Mouse (Mus musculus): ENCODE data around the gene Ndufb7. TPM values are rescaled to one million over a fixed set of nuclear protein-coding genes. Genes with fewer than 3 reads are reported as not detected.

Gene Ndufb7
- polyA plus RNA-seq, 1 experiment from 2014 or later, result 359 TPM

DNA sequence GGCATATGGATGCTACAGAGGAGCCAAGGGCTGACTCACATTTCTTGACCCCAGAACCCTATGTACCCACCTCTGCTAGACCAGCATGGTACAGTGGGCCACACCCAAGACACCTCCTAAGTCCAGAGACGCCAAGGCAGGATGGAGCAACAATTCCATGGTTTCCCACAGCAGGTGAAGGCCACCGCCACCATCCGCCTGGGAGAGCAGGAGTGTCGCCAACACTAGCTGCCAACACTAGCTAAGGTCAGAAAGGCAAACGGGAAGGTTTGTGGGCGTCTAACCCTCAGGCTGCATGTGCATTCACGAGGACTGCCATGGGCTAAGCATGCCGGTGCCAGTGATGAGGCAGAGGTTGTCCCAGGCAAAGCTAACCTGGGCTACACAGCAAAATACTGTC is 15.8 kb downstream of the Ndufb7 start:
- H3K4me3 ChIP-seq (ENCODE audit: low read depth, low read length), result no peak overlapping the region
- no peak overlapping the region for H3K9ac ChIP-seq (ENCODE audit: low read length)
- no peak overlapping the region for H3K4me2 ChIP-seq
- 88% methylated on average over 8 of the region's 8 CpGs for whole genome bisulfite sequencing
- ATAC-seq (ENCODE audit: low FRiP score) (no peak), DNase-seq (ENCODE audit: low spot score, missing footprints) (no peak)
- H3K36me3 ChIP-seq (ENCODE audit: control insufficient read depth, insufficient read depth, low read length), result 0 out of 2 replicates have a peak, but pooled peaks cover 2% of the 10 kb centered on the region
- H3K4me1 ChIP-seq (ENCODE audit: control insufficient read depth, insufficient read depth, low read length), result peaks cover 8% of the 10 kb centered on the region
- no peak overlapping the region for H3K27ac ChIP-seq (ENCODE audit: low read depth, low read length)
- H3K9me3 ChIP-seq (ENCODE audit: control insufficient read depth, low read length), result no peaks in the 10 kb centered on the region
- H3K27me3 ChIP-seq (ENCODE audit: control insufficient read depth, insufficient read depth, low read length), result no peaks in the 10 kb centered on the region

DNA sequence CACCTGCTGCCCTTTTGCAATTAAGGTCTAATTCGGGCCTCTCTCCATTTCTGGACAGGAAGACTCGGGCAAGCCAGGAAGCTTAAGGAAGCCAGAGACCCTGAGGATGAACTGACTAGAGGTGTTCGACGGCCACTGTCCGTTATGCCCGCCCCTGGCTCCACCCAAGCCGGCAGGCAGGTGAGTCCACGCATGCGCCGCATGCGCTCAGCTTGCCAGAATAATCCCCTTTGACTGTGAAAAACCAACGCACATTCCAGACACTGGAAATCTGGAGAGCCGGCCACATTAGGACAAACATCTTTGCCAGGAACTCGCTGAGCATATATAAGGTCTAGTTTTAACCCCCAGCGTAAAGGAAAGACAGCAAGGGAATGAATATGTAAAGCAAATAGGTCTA is 16.8 kb downstream of the Ndufb7 start:
- Histone ChIP-seq H3K27me3 (ENCODE audit: control insufficient read depth, insufficient read depth, low read length) (no peaks in the 10 kb centered on the region), H3K9ac (ENCODE audit: low read length) (no peak overlapping the region), H3K4me1 (ENCODE audit: control insufficient read depth, insufficient read depth, low read length) (peaks cover 5% of the 10 kb centered on the region; the same call in 1 of the 2 replicates), H3K36me3 (ENCODE audit: control insufficient read depth, insufficient read depth, low read length) (0 out of 2 replicates have a peak, but pooled peaks cover 2% of the 10 kb centered on the region), H3K27ac (ENCODE audit: low read depth, low read length) (no peak overlapping the region), H3K4me2 (no peak overlapping the region), H3K9me3 (ENCODE audit: control insufficient read depth, low read length) (no peaks in the 10 kb centered on the region), H3K4me3 (ENCODE audit: low read depth, low read length) (no peak overlapping the region)
- ATAC-seq (ENCODE audit: low FRiP score), result no peak
- 90% methylated on average over 15 of the region's 15 CpGs for WGBS
- DNase-seq (ENCODE audit: low spot score, missing footprints), result no peak

DNA sequence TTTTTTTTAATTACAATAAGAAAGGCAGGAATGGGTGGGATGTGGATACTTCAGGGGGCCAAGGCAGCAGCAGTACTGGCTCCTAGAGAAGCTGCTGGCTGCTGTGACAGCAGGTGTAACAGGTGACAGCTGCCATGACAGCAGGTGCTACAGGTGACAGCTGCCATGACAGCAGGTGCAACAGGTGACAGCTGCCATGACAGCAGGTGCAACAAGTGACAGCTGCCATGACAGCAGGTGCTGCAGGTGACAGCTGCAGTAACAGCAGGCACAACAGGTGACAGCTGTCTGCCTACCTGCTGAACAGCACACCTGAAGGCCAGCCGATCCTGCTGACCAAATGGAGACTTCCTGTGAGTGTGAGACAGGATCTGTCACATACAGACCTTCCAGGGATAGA is 18.3 kb downstream of the Ndufb7 start:
- H3K4me3 ChIP-seq (ENCODE audit: low read depth, low read length), result no peak overlapping the region
- no peak overlapping the region for H3K27ac ChIP-seq (ENCODE audit: low read depth, low read length)
- H3K27me3 ChIP-seq (ENCODE audit: control insufficient read depth, insufficient read depth, low read length), result no peaks in the 10 kb centered on the region
- H3K9ac ChIP-seq (ENCODE audit: low read length), result no peak overlapping the region
- no peaks in the 10 kb centered on the region for H3K9me3 ChIP-seq (ENCODE audit: control insufficient read depth, low read length)
- no peak overlapping the region for H3K4me2 ChIP-seq
- WGBS, result 100% methylated on average over 1 of the region's 1 CpGs
- DNase-seq (ENCODE audit: low spot score, missing footprints) (no peak), ATAC-seq (ENCODE audit: low FRiP score) (no peak)
- H3K36me3 ChIP-seq (ENCODE audit: control insufficient read depth, insufficient read depth, low read length), result 0 out of 2 replicates have a peak, but pooled peaks cover 2% of the 10 kb centered on the region
- peaks cover 2% of the 10 kb centered on the region; the same call in 1 of the 2 replicates for H3K4me1 ChIP-seq (ENCODE audit: control insufficient read depth, insufficient read depth, low read length)

DNA sequence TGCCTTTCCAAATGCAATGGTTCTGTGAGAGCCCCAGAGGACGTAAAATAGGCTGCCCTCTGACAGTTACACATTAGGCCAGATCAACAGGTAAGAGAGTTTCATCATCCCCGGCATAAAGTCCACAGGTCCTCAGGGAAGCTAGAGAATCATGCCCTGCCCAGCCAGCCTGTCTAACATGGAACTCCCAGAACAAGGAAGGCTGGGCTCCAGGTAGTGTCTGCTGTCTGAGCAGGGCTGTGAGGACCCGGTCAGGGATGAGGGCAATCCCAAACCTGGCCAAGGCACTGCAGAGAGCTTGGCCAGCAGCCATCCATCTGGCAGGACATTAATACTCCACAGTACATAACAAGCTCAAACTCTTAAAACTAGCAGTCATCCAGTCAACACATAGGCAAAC is 18.9 kb downstream of the Ndufb7 start:
- H3K27ac ChIP-seq (ENCODE audit: low read depth, low read length), result no peak overlapping the region
- H3K4me1 ChIP-seq (ENCODE audit: control insufficient read depth, insufficient read depth, low read length), result peaks cover 2% of the 10 kb centered on the region; the same call in 1 of the 2 replicates
- no peak overlapping the region for H3K9ac ChIP-seq (ENCODE audit: low read length)
- DNase-seq (ENCODE audit: low spot score, missing footprints), result no peak
- no peak overlapping the region for H3K4me2 ChIP-seq
- 0 out of 2 replicates have a peak, but pooled peaks cover 2% of the 10 kb centered on the region for H3K36me3 ChIP-seq (ENCODE audit: control insufficient read depth, insufficient read depth, low read length)
- H3K9me3 ChIP-seq (ENCODE audit: control insufficient read depth, low read length), result no peaks in the 10 kb centered on the region
- no peaks in the 10 kb centered on the region for H3K27me3 ChIP-seq (ENCODE audit: control insufficient read depth, insufficient read depth, low read length)
- ATAC-seq (ENCODE audit: low FRiP score), result no peak
- 83% methylated on average over 3 of the region's 3 CpGs for WGBS
- no peak overlapping the region for H3K4me3 ChIP-seq (ENCODE audit: low read depth, low read length)

DNA sequence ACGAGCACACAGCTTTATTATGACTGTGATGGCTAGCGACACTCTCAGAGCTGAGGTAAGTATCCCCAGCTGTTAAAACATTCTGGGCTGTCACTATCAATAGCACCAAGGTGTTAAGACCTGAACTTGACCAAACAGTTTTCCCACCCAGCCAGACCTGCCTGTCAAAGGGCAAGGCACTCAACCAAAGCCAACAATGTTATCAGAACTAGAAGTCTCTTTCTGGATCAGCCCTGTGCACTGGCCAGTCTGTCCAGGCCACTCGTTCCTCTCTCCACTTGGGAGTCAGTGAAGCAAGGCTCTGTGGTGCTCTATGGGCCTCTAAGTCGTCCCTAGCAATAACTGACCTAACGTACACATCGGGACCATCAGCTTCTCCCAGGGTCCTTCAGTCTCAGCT is 21.2 kb downstream of the Ndufb7 start:
- Histone ChIP-seq H3K4me2 (no peak overlapping the region), H3K36me3 (ENCODE audit: control insufficient read depth, insufficient read depth, low read length) (0 out of 2 replicates have a peak, but pooled peaks cover 2% of the 10 kb centered on the region), H3K4me3 (ENCODE audit: low read depth, low read length) (no peak overlapping the region), H3K27me3 (ENCODE audit: control insufficient read depth, insufficient read depth, low read length) (no peaks in the 10 kb centered on the region), H3K9ac (ENCODE audit: low read length) (no peak overlapping the region), H3K4me1 (ENCODE audit: control insufficient read depth, insufficient read depth, low read length) (peaks cover 10% of the 10 kb centered on the region), H3K9me3 (ENCODE audit: control insufficient read depth, low read length) (no peaks in the 10 kb centered on the region), H3K27ac (ENCODE audit: low read depth, low read length) (no peak overlapping the region)
- DNase-seq (ENCODE audit: low spot score, missing footprints) (no peak), ATAC-seq (ENCODE audit: low FRiP score) (no peak)
- 91% methylated on average over 6 of the region's 6 CpGs for WGBS

DNA sequence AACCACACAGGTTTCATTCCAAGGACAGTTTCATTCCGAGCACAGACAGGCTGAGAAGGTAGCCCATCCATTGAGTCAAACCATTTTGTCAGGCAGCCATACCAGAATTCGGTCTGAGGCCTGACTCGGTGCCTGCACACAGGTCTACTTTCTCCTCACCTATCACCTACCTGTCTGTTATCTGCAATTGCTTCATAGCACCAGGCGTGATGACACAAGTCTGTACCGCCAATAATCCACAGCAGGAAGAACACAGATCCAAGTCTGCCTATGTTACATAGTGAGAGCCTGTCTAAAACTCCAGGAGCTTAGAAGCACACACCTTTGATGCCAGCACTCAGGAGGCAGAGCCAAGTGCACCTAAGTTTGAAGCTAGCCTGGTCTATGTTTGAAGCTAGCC is 22.4 kb downstream of the Ndufb7 start:
- no peaks in the 10 kb centered on the region for H3K27me3 ChIP-seq (ENCODE audit: control insufficient read depth, insufficient read depth, low read length)
- H3K4me2 ChIP-seq, result no peak overlapping the region
- no peak overlapping the region for H3K4me3 ChIP-seq (ENCODE audit: low read depth, low read length)
- H3K27ac ChIP-seq (ENCODE audit: low read depth, low read length), result no peak overlapping the region
- no peak overlapping the region for H3K9ac ChIP-seq (ENCODE audit: low read length)
- ATAC-seq (ENCODE audit: low FRiP score), result no peak
- H3K4me1 ChIP-seq (ENCODE audit: control insufficient read depth, insufficient read depth, low read length), result peaks cover 16% of the 10 kb centered on the region
- H3K36me3 ChIP-seq (ENCODE audit: control insufficient read depth, insufficient read depth, low read length), result 0 out of 2 replicates have a peak, but pooled peaks cover 2% of the 10 kb centered on the region
- DNase-seq (ENCODE audit: low spot score, missing footprints), result no peak
- WGBS, result 92% methylated on average over 5 of the region's 5 CpGs
- H3K9me3 ChIP-seq (ENCODE audit: control insufficient read depth, low read length), result no peaks in the 10 kb centered on the region

DNA sequence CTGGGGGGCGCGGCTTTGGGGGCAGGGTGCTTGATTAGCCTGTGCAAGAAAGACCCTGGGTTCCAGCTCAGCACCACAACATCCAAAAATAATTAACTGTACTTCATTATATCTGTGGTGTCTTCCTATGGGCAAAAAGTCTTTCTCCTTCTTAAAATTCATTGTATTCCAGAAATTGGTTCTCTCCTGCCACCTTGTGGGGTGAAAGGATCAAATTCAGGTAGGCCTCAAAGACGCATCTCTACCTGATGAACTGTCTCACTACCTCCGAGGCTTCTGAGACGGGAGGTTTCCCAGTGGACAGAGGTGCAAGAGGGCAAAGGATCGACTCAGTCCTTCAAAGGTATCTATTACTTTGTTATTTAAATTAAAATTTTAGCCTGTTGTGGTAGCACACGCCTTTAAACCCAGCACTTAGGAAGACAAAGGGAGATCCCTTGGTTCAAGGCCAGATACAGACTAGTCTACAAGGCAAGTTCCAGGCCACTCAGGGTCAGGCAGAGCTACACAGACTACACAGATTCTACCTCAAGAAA is 24.1 kb downstream of the Ndufb7 start:
- no peak for ATAC-seq (ENCODE audit: low FRiP score)
- Histone ChIP-seq H3K4me1 (ENCODE audit: control insufficient read depth, insufficient read depth, low read length) (peaks cover 16% of the 10 kb centered on the region), H3K4me2 (no peak overlapping the region), H3K27ac (ENCODE audit: low read depth, low read length) (no peak overlapping the region), H3K27me3 (ENCODE audit: control insufficient read depth, insufficient read depth, low read length) (no peaks in the 10 kb centered on the region), H3K9ac (ENCODE audit: low read length) (no peak overlapping the region), H3K36me3 (ENCODE audit: control insufficient read depth, insufficient read depth, low read length) (0 out of 2 replicates have a peak, but pooled peaks cover 2% of the 10 kb centered on the region), H3K4me3 (ENCODE audit: low read depth, low read length) (no peak overlapping the region), H3K9me3 (ENCODE audit: control insufficient read depth, low read length) (no peaks in the 10 kb centered on the region)
- no peak for DNase-seq (ENCODE audit: low spot score, missing footprints)
- WGBS, result 85% methylated on average over 7 of the region's 7 CpGs

DNA sequence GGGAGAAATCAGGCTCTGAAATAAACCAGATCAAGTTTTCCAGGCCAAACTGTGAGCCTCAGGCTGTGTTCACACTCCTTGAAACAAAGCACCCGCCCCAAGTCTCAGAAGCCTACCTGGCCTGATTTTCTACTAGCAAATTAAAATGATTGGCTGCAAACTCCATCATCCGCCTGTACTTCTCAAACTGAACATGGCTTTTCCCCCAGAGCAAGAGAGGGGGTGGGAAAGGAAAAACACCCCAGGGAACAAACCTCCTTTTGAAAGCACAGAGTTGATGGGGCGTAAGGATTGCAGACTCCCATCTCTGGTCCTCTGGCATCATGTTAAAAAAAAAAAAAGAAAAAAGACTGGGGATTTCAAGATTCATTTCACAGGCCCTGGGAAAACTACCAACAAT is 26.2 kb downstream of the Ndufb7 start:
- H3K9me3 ChIP-seq (ENCODE audit: control insufficient read depth, low read length), result no peaks in the 10 kb centered on the region
- H3K4me1 ChIP-seq (ENCODE audit: control insufficient read depth, insufficient read depth, low read length), result peaks cover 16% of the 10 kb centered on the region
- H3K27me3 ChIP-seq (ENCODE audit: control insufficient read depth, insufficient read depth, low read length), result no peaks in the 10 kb centered on the region
- H3K27ac ChIP-seq (ENCODE audit: low read depth, low read length), result no peak overlapping the region
- peak overlapping the region; percentile 88 for H3K4me2 ChIP-seq
- H3K36me3 ChIP-seq (ENCODE audit: control insufficient read depth, insufficient read depth, low read length), result no peaks in the 10 kb centered on the region
- peak overlapping the region; percentile 89 for H3K4me3 ChIP-seq (ENCODE audit: low read depth, low read length)
- 74% methylated on average over 3 of the region's 3 CpGs for WGBS
- peak overlapping the region; percentile 46 for H3K9ac ChIP-seq (ENCODE audit: low read length)
- no peak for DNase-seq (ENCODE audit: low spot score, missing footprints)
- ATAC-seq (ENCODE audit: low FRiP score), result no peak

DNA sequence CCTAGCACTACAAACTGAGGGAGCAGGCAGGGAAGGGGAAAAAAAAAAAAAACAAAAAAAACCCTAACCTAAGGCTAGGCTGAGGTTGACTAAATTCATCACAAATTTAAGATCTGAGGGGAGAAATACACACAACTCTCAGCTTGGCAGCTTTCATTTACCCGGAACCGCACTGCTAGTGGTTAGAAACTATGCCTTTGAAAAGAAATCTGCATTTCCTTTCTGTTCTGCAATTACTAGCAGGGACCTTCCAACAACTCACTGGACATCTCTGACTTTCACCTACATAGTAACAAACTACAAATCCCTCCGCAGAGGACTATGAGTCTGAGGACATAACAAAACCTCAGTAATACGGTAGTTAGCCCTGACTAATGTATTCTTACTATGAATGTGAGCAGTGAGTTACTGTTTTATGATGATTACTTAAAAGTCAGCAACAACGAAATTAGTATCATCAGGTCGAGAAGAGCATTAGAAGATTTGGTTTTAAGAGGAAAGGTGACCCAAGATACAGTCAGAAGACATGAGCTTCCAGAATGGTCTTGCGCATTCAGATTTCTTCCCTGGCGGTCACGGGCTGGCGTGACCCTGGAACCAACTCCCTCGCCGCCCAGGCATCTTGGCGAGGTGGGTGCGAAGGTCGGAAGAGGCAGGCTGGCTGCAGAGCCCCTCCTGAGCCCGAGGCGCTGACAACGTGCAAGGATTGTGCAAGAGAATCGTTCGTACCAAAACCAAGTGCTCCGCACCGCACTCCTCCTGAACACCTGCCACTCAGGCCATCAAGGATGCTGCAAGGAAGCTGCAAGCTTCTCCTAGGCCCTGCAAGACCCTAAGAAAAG is 27.1 kb downstream of the Ndufb7 start:
- DNase-seq (ENCODE audit: low spot score, missing footprints) (peak; percentile 91), ATAC-seq (ENCODE audit: low FRiP score) (no peak)
- peak overlapping the region; percentile 88 for H3K4me2 ChIP-seq
- H3K4me1 ChIP-seq (ENCODE audit: control insufficient read depth, insufficient read depth, low read length), result peaks cover 18% of the 10 kb centered on the region
- WGBS, result 7% methylated on average over 22 of the region's 22 CpGs
- H3K27ac ChIP-seq (ENCODE audit: low read depth, low read length), result peak overlapping the region; percentile 67
- no peaks in the 10 kb centered on the region for H3K27me3 ChIP-seq (ENCODE audit: control insufficient read depth, insufficient read depth, low read length)
- H3K36me3 ChIP-seq (ENCODE audit: control insufficient read depth, insufficient read depth, low read length), result no peaks in the 10 kb centered on the region
- H3K9ac ChIP-seq (ENCODE audit: low read length), result peak overlapping the region; percentile 92
- H3K9me3 ChIP-seq (ENCODE audit: control insufficient read depth, low read length), result no peaks in the 10 kb centered on the region
- peak overlapping the region; percentile 89 for H3K4me3 ChIP-seq (ENCODE audit: low read depth, low read length)
